Mouse (Mus musculus) heart, adult 18-20 months (tissue): ENCODE measurements around the gene Gfi1. TPM values are rescaled to one million over a fixed set of nuclear protein-coding genes. Genes with fewer than 3 reads are reported as not detected.
A peak's percentile ranks its signal among the peaks of the same experiment; 100 is the strongest.

Source experiments
- DNase-seq, 2 experiments: peaks; one replicate each; pipeline ENCODE4 v3.0.0; 2021 to 2022; ENCODE audit warnings: mixed read lengths in 1 of 2
- total RNA-seq, 2 experiments: library from RNA; stranded (reverse); gene quantifications; 2 replicates each; pipeline ENCODE4 v1.2.3; 2021

The Gfi1 gene
- total RNA-seq, 2 experiments from 2014 or later = 0.30 to 0.31 TPM

GRCm38 (mm10) chr5:107722661-107723532 is 2.9 kb downstream of the Gfi1 start:
- peak in 1 of 2 experiments; percentile 43 for DNase-seq

GRCm38 (mm10) chr5:107721638-107722011 is 4.2 kb downstream of the Gfi1 start:
- peak in 1 of 2 experiments; percentile 20 for DNase-seq

GRCm38 (mm10) chr5:107720991-107721637 is 4.7 kb downstream of the Gfi1 start:
- DNase-seq = no peak

GRCm38 (mm10) chr5:107720511-107720910 is 5.3 kb downstream of the Gfi1 start:
- DNase-seq = no peak

- no peak for DNase-seq
Measured at GRCm38 (mm10) chr5:107719786-107720185, 6.0 kb downstream of the Gfi1 start.

DNA sequence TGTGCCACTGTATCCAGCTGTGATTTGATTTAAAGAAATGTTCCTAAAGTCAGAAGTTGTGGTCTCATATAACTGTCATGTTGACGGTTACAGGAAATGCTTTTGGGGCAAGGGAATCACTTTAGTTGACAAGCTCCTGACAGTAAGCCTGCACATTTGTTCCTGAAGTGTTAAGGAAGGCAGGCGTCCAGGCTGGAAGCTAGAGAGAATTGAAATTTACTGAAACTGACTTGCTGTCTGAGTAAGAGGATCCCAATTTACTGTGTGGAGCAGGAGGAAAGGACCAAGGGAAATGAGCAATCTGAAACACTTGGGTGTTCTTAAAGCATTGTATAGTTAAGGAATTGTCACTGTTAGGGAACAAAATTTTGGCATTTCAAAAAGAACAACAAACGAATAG is 6.6 kb downstream of the Gfi1 start:
- no peak for DNase-seq

DNA sequence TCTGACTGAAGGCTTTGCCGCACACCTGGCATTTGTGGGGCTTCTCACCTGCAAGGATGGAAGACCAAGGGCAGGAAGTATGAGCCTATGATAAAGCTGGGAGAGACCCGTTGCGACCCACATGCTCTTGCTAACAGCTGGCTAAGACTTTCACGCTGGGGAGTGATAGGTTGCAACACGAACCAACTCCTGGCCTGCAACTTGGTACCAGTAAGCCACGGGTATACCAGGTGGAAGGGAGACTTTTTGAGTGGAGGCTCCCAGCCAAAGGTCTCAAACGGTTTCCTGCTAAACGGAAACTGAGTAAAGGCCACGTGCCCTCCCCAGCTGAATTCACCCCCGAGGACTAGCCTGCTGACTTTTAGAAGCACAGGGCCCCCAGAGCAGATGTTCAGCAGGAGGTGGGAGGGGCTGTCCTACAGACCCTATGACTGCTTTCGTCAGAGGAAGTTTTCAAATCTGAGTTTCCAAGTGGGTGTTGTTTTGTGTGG is 7.9 kb downstream of the Gfi1 start:
- DNase-seq = no peak

- no peak for DNase-seq
Measured at GRCm38 (mm10) chr5:107711689-107712088, 14.1 kb downstream of the Gfi1 start.

- no peak for DNase-seq
Measured at GRCm38 (mm10) chr5:107708124-107708797, 17.6 kb downstream of the Gfi1 start.

DNA sequence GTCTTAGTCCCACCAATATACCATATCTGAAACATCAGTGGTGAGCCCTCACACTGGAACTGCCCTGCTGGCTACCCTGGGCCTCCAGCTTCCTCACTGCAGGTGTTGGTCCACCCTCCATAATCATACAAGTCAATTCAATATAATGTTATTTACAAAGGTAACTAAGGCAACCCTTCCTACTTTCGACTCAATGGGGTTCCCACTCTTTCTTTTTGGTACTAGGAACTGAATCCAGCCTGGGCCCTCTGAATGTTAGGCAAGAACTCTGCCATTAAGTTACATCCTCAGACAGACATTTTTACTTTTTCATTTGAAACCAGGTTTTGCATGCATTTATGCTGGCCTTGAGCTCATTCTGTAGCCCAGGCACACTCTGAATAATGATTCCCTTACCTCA is 19.6 kb downstream of the Gfi1 start:
- DNase-seq = no peak

DNA sequence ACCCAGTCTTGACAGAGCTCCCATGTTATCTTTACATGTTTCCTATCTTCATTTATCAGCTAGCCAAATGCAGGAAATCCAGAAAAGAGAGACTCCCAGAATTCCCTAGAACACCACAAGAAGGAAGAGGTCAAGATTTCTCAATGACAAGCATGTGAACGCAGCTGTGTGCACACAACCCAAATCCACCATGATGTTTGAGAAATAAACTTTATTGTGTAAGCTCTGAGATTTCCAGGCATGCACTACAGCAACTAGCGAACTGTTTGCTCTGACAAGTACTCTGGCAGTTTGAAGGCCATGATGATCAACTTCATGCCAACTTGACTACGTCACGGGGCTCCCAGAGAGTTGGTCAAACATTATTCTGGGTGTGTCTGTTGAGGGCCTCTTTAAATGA is 20.1 kb downstream of the Gfi1 start:
- no peak for DNase-seq

GRCm38 (mm10) chr5:107703207-107703763 is 22.6 kb downstream of the Gfi1 start:
- no peak for DNase-seq

- no peak for DNase-seq
Measured at GRCm38 (mm10) chr5:107701658-107702057, 24.2 kb downstream of the Gfi1 start.

GRCm38 (mm10) chr5:107700873-107701272 is 25.0 kb downstream of the Gfi1 start:
- DNase-seq = no peak

DNA sequence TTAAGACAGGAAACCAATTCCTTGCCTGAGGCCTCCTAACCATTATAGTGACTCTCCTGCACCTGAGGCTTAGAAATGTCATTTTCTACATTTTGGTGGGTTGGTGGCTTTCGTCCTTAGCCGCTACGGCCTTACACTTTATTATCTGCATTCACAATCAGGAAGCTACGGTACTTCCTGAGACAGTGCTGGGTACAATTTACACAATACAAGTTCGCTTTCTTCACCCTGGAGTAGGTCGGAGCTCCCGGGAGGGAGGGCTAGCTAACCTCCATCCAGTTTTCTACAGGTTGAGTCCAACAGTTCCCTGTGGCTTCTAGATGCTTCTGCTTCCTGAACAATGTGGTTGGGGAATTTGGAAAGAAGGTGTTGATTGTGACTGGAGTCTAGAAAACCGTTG is 26.9 kb downstream of the Gfi1 start:
- no peak for DNase-seq

- no peak for DNase-seq
Measured at GRCm38 (mm10) chr5:107695019-107695418, 30.8 kb downstream of the Gfi1 start.

DNA sequence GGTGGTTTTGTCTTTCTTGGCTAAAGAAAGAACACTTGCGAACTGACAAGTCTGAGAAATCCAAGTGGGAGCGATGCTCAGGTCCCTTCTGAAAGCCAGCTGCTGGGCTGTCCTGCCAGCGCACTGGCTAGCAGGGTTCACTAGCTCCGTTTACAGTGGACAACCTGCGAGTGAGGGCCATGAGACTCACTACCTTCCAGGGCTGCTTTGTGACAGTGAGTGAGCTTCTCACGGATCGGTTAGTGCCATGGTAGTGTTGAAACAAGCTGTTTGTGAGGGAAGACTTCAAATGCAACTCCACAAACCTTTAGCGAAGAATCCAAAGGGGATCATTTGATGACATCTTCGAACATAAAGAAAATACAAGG is 37.4 kb downstream of the Gfi1 start:
- DNase-seq = no peak

- peak; percentile 42 to 64 for DNase-seq
Measured at GRCm38 (mm10) chr5:107687592-107688498, 38.0 kb downstream of the Gfi1 start.

DNA sequence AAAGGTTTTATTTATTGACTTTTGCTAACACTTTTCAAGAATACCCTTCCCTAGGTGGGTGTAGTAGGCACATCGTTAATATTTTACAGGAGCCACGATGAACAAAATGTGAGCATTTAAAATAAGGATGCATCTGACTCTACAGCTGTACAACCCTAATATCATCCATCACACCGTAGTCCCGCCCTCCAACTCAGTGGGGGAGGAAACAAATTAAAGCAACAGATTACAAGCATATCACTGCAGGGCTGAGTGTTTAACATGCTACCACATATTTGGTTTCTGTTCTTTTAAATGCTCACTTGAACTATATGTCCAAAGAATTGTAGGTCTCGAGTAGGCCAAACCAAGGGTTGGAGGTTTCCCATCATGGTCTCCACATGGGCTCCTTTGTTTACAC is 38.7 kb downstream of the Gfi1 start:
- no peak for DNase-seq

DNA sequence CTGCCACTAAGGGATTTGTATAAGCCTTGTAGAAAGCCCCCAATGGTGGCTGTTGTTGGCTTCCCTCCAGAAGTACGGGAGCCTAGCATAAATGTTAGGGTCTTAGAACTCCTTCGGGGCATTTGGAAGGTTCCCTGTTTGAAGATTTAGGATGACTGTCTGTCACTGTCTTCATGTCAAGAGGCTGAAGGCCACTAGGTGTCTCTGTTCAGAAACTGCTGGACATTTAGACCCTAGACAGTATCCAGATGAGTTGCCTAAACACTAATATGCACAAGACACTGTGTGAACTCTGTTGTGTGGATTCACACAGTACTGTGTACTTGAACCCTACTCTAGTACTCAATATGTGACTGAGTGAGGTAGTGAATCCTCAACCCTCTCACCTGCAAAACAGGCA is 41.5 kb downstream of the Gfi1 start:
- no peak for DNase-seq

- DNase-seq = no peak
Measured at GRCm38 (mm10) chr5:107681300-107681699, 44.5 kb downstream of the Gfi1 start.

DNA sequence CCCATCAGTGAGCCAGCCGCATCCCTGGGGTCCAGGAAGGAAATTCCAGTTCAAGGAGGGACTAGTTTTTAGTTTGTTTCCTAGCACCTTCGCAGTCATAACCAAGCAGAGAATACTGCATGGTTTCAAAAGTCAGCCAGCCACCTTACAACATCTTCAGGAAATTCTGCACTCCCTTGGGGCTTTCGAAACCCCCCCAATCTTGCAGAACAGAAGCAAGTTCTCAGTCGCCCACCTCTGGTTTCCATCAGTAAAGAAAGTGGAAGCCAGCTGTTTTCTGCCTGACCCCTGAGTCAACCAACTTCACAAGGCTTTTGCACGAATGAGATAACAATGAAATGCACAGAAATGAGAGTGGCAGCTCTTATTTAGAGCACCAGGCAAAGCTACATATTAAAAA is 47.4 kb downstream of the Gfi1 start:
- DNase-seq = no peak
